Mouse (Mus musculus) inflammation-experienced regulatory T-cells, adult 6 months (primary cell): ENCODE results near the gene Gpr132. TPM values are rescaled to one million over a fixed set of nuclear protein-coding genes. Genes with fewer than 3 reads are reported as not detected.

Source experiments
- ATAC-seq: one replicate; pipeline ENCODE4 v1.8.0; 2017
- polyA plus RNA-seq, 3 experiments: library from polyadenylated mRNA; unstranded; fragments of 100-300 nt; shearing (Covaris generic); gene quantifications; one replicate each; pipeline ENCODE4 v1.2.1; 2017

Gene Gpr132
- polyA plus RNA-seq, 3 experiments from 2014 or later: 71.4 to 79.0 (median 77.8) TPM

GRCm38 (mm10) chr12:112877073-112877576, 9.1 kb upstream of the Gpr132 start:
- ATAC-seq: no peak

DNA sequence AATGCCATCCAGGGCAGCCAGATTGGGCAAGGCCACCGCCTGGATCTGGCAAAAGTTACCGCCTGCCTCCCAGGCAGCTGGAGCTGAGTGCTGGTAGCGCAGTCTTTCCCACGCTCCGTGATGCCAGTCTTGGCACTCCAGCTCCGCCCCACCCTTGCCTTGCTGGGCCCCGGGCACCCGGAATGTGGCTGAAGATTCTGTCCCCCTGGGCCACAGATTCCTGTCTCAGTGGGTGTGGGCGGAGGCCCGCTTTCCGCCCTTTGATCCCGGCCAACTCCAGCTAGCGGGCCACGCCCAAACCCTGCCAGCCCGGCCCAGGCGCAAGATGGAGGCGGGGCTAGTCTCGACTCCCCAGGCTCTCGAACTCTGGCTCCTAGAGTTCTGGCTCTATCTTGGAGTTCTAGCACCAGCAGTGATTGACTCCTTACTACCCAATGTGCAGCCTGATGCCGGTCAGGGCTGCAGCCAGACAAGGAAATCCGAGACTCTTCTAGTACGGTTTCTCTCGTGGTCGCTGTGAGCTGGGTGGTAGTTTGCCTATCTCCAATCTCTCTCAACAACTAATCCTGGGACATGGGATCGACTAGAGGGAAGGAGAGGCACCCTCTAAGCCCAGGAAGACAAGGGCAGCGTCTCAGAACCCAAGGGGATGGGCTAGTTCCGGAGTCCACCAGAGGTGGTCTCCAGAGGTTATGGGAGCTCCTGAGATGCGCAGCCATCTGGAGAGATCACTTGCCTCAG, 8.5 kb upstream of the Gpr132 start:
- ATAC-seq: peak; percentile 27

DNA sequence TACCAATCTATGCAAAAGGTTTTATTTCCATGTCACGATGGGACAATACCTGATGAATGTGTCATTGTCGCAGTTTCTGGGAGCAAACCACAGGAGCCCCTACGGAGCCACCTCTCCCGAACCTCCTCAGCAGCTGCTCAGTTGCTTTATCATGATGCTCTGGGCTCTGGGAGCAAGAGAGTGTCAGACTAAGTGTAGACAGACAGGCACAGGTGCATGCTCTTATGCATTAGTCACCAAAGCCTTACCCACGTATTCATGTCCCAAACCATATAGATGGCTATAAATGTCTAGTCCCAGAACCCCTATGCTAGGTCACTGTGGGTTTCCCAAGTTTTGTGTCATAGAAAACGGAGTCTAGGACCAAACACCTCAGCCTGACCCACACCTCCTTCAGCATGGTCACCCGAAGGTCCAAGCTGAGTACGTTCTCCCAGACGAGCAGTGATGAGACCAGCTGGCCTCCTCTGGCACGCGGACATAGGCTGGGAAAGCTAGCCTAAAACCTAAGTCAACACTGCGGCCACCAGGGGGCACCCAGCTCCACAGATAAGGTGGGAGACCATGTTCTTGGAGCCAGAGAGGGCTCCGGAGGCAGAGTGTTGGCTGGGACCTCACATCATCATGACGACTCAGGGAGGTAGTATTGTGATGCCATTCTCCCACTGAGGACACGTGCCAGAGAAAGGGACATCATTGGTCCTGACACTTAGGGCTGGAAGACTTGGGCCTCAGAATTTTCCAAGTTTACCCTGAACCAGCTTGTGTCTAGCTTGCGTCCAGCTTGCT, 7.4 kb upstream of the Gpr132 start:
- ATAC-seq: peak; percentile 30

DNA sequence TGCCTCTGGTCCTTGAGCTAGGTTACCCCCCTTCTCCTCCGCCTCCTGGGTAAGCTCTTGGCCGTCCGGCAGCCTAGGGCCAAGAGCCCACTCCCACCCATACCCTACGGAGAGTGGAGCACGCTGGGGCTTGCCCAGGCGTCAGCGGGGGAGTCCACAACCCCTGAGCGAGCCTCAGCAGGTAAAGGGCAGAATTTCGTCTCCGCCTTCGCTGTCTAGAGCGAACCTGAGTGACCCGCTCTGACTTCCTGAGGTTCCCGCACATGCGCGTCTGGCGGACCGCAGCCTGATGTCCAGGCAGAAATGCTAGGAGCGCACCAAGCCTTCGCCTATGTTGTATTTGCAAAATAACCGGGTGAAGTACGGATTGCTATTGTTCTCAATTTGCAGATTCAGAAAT, 6.2 kb upstream of the Gpr132 start:
- ATAC-seq: no peak

GRCm38 (mm10) chr12:112873452-112874190, 5.6 kb upstream of the Gpr132 start:
- peak; percentile 75 for ATAC-seq

- no peak for ATAC-seq
Measured at GRCm38 (mm10) chr12:112872991-112873390, 5.0 kb upstream of the Gpr132 start.

- no peak for ATAC-seq
Measured at GRCm38 (mm10) chr12:112871272-112871671, 3.2 kb upstream of the Gpr132 start.

DNA sequence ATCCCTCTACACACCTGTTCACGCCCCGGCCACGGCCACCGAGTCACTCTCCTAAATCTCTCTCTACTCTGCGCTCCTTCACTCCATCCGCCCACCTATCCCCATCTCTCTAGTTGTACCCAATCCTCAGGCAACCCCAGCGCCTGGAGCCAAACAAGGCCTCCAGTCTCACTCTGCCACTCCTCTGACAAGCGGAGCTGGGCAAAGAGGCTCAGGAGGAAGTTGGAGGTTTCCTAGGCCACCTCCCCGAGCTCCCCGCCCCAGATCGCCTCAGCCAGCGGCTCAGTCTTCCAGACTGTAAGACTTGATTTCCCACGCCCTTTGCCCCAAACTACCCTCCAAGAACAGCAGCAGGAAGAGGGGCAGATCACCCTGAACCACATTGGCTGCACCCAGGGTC, 2.7 kb upstream of the Gpr132 start:
- peak; percentile 12 for ATAC-seq

DNA sequence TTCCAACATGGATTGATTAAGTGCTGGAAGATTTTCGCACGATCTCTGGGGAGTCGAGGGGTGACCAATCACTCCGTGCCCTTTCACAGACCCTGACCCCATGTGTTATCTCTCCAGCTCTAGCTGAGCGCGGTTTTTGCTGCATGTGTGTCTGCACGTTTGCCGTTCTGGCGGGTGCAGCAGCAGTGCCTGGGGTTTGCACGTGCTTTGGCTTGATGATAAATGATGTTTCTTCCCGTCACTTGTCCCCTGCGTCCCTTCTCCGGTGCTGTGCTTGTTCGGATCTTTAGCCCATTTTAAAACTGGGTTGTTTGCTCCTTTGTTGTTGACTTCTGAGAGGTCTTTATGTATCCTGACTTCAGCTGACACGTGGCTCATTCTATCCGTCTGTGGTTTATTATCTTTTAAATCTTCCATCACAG, 1.8 kb upstream of the Gpr132 start:
- ATAC-seq: no peak

DNA sequence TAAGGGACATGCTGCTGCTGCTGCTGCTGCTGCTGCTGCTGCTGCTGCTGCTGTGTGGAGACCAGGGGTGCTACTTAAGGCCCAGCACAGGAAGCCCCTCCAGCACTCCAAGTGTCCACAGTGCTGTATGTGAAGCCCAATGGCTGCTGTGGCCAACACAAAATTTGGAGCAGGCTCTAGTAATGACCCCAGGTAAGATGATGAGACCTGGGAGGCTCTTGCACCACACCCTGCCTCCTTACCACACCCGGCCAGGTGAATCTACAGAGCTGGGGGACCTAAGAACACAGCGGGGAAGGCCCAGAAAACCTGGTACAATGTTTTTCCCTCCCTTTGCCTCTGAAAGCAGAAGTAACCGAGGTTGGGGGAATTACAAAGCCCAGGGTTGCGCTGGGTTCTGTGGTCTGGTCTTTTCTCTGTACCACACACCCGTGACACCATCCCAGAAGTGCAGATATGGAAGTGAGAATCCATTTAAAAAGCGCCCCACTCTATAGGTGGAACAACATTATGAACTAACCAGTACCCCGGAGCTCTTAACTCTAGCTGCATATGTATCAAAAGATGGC, 838 bp downstream of the Gpr132 start:
- ATAC-seq: no peak

DNA sequence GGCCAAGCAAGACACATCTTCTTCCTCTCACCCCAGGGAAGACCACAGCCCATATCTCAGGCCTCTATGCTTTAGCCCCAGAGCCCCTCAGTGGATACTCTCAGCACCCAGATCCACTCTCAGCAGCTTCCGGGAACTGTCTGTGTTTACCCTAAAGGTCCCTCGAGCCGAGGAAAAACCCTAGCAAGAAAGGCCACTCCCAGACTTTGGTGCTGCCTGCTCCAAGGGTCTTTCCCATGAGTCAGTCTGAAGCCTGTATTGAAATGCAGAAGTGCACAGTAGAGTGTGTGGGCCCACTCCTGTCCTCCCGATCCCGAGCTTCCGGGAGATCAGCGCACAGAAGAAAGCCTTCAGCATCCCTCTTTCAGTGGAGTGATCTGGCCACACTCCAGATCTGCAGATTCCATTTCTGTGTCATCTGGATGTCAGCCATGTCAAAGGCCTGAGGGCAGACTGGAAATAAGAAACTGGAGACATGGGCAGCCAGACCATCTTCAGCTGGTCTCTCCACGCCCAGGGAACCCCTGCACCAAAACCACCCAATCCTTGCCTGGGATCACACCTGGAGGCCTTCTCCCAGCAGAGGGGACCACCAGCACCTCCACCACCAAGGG, 1.5 kb downstream of the Gpr132 start:
- no peak for ATAC-seq

DNA sequence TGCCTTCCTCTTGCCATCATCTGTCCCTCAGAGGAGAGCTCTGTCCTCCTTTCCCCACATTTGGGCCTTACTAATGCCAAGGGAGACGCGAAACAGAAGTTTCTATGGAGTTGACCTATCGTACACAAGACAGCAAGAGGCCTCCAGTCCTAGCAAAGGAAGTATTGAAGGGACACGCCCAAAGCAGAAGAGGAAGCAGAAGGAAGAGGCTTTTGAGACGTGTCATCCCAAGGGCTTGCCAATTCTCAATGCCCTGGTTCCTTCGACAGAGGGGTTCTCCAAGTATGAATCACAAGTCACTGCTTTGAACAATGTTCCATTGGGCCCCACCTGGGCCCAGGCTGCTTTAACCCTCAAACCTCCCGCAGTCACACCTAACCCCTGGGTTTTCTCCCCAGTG, 3.2 kb downstream of the Gpr132 start:
- no peak for ATAC-seq

DNA sequence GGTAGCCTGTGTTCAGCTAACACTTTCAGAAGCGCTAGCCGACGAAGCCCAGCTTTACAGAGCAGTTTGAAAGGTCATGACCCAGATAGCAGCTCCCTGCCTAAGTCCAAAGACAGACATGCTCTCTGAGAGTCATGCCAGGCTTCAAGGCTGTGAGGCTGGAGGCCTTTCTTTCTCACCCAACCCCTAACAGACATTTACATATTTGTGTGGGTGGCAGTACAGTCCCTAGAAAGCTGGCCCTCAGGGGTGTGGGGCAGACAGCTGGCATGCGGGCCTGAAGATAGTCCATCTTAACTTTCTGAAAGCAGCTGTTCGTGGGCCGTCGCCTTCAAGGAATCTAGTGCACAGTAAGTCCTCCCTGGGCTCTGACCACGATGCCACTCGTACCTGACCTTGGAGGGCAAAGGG, 6.1 kb downstream of the Gpr132 start:
- no peak for ATAC-seq

- peak; percentile 82 for ATAC-seq
Measured at GRCm38 (mm10) chr12:112860765-112861164, 7.3 kb downstream of the Gpr132 start.

GRCm38 (mm10) chr12:112859930-112860329, 8.1 kb downstream of the Gpr132 start:
- ATAC-seq: peak; percentile 57

GRCm38 (mm10) chr12:112858581-112859336, 9.3 kb downstream of the Gpr132 start:
- ATAC-seq: no peak

GRCm38 (mm10) chr12:112857021-112857925, 10.8 kb downstream of the Gpr132 start:
- no peak for ATAC-seq

- ATAC-seq: no peak
Measured at GRCm38 (mm10) chr12:112856338-112856737, 11.7 kb downstream of the Gpr132 start.

GRCm38 (mm10) chr12:112854610-112855333, 13.3 kb downstream of the Gpr132 start:
- peak; percentile 75 for ATAC-seq
